Mouse (Mus musculus) adrenal gland, postnatal 10 days (tissue): Measurements from ENCODE around the gene Agap1. TPM values are rescaled to one million over a fixed set of nuclear protein-coding genes. Genes with fewer than 3 reads are reported as not detected.

Experiments used
- DNase-seq: peaks from one replicate; pipeline ENCODE4 v3.0.0; 2021; ENCODE audit warnings: mixed read lengths
- total RNA-seq, 2 experiments: library from RNA; stranded (reverse); gene quantifications; 2 replicates each; pipeline ENCODE4 v1.2.3; 2021

The Agap1 gene
- total RNA-seq, 2 experiments from 2014 or later: 48.5 to 58.7 TPM

DNA sequence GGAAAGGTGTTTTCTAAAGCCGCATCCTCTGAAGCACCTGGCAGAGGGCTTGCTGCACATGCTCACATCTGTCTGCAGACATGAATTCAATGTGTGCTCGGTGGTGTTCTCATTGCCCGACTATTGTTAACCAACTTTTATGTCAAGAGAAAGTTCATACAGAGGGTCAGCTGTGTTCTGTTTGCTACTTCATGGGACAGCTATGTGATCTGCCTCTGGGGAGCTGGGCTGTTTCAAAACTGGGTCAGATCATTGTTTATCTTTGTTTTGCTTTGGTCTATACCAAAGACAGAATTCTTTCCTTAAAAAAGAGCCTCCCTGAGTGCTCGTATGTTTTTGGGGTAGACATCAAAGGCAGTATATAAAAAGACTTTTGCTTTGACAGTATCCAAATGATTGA lies 89.5 kb downstream of the Agap1 start:
- DNase-seq: no peak

- no peak for DNase-seq
These were observed 90.5 kb downstream of the Agap1 start for GRCm38 (mm10) chr1:89545099-89545498.

- DNase-seq: peak; percentile 48
These were observed 93.2 kb downstream of the Agap1 start for GRCm38 (mm10) chr1:89547525-89548504.

- DNase-seq: no peak
These were observed 95.7 kb downstream of the Agap1 start for GRCm38 (mm10) chr1:89550061-89550869.

GRCm38 (mm10) chr1:89552470-89552869 lies 97.9 kb downstream of the Agap1 start:
- no peak for DNase-seq

DNA sequence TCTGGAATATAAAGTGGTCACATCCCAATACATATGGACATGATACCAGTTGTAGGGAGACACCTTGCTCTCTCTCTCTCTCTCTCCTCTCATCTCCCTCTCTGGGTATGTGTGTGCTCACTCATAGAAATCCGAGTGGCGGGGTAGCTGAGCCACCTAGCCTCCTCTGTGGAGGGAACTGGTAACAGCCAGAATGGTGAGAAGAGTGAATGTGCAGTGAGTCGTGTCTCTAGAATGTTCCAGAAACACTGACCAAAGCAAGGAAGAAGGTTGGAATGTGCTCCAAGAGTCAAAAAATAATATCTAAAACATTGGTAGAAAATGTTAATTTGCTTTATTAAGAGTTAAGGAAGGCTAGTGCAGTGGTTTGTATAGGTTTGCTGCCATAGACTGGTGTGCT lies 99.2 kb downstream of the Agap1 start:
- DNase-seq: no peak

GRCm38 (mm10) chr1:89554969-89555856 lies 100.6 kb downstream of the Agap1 start:
- DNase-seq: peak; percentile 52

GRCm38 (mm10) chr1:89556006-89556405 lies 101.4 kb downstream of the Agap1 start:
- DNase-seq: no peak

DNA sequence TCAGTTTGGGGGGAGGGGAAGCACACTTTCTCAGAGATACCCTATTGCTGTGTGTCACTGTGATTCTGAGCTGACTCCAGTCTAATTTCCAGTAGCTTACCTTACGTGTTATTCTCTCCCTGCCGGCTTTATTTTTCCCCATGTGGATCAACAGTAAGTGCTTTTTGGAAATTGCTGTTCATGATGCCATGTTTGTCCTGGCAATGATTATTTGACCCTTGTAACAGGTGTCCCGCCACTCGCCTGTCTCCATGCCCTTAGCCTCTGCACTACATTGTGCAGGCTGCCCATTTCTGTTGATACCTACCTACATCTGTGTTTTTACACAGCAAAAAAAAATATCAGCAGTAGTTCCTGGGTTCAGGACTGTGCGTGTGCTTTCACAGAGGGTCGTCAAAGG lies 102.8 kb downstream of the Agap1 start:
- DNase-seq: no peak

GRCm38 (mm10) chr1:89558080-89558479 lies 103.5 kb downstream of the Agap1 start:
- DNase-seq: peak; percentile 46

GRCm38 (mm10) chr1:89563399-89563798 lies 108.8 kb downstream of the Agap1 start:
- no peak for DNase-seq

DNA sequence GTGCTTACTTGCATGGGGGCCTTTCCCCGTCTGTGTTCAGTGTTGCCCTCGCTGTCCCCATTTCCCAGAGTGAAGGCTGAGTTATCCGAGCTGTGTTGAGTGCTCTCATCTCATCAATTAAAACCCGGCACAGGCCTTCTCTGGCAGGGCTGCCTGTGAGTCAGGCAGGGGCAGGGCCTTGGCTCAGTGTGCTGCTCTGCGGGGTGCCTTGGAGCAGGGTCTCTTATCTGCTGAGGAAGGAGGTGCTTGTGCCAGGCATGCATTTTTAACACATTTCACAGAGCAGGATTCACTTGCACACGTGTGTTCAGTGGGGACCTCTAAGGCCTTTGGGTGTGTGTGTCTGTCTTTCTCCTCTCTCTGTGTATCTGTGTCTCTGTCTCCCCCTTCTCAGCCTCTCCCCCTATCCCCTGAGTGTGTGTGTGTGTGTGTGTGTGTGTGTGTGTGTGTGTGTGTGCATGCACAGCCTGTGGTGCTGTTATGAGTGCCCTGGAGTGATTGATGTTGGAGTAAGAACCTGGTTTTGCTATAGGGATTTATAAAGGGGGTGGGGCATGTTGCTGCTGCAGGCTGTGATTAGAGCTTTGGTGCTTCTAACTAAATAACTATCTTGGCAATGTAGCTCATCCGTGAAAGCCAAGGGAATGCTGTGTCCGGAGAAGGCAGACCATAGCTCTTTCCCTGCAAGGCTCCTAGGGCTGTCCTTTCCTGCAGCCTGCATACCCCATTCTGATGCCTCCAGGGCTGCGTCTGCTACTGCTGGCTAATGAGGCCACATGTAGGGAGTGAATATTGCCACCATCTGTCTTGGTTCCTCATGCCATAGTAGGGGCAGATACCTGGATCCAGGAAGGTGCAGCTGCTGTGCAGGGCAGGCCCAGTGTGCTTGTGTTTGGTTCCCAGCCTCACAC lies 112.2 kb downstream of the Agap1 start:
- DNase-seq: peak; percentile 62

DNA sequence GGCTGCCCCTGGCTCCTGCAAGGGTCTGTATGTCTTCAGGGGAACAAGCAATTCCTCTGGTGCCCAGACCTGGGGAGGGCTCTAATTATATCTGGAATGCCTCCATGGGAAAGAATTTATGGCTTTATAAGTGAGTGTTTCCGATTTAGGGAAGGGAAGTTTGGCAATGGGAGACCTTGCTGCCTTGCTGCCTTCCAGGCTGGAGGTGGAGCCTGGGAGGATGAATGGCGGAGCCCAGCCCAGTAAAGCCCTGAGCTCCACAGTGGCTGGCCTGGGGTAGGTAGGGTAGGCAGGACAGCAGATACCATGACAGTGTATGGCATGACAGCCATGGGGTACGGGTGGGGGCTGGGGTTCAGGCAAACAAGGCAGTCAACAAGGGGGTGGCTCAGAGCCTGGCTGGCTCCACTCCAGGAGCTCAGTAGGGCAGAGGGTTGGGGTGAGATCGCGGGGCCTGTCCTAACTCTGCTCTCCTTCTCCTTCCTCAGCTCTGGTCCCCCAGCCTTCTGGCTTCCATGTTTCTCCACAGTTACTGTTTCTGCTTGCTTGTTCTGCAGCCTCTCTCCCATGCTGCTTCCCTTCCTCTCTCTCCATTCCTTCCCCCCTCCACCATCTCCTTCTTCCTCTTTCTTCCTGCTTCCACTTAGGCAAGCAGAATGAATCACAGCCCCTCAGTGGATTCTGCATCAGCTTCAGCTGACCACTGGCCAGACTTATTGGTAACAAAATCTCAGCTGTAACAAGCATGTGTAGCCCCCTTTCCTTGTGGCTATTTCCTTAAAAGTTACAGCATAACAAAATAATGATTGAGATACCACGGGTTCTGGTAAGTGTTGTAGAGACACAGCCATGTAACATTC lies 114.2 kb downstream of the Agap1 start:
- peak; percentile 42 for DNase-seq

- DNase-seq: peak; percentile 66
These were observed 116.1 kb downstream of the Agap1 start for GRCm38 (mm10) chr1:89570522-89571299.

DNA sequence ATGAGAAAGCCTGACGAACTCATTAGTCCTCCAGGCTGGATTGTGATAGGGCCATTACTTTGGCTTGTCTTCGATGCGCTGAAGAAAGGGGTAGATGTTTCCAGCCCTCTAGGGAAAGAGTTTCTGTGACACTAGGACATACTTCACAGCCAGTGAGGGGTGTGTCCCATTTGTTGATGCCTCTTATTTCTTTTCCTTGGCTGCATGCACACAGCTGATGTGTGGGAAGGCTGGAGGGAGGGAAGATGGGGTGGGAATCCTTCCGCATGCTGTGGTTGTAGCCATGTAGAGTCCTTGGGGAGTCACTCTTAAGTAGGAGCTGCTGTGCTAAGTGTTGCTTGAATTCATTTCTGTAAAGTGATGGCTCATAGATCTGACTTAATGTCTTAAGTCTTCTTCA lies 118.9 kb downstream of the Agap1 start:
- DNase-seq: no peak

DNA sequence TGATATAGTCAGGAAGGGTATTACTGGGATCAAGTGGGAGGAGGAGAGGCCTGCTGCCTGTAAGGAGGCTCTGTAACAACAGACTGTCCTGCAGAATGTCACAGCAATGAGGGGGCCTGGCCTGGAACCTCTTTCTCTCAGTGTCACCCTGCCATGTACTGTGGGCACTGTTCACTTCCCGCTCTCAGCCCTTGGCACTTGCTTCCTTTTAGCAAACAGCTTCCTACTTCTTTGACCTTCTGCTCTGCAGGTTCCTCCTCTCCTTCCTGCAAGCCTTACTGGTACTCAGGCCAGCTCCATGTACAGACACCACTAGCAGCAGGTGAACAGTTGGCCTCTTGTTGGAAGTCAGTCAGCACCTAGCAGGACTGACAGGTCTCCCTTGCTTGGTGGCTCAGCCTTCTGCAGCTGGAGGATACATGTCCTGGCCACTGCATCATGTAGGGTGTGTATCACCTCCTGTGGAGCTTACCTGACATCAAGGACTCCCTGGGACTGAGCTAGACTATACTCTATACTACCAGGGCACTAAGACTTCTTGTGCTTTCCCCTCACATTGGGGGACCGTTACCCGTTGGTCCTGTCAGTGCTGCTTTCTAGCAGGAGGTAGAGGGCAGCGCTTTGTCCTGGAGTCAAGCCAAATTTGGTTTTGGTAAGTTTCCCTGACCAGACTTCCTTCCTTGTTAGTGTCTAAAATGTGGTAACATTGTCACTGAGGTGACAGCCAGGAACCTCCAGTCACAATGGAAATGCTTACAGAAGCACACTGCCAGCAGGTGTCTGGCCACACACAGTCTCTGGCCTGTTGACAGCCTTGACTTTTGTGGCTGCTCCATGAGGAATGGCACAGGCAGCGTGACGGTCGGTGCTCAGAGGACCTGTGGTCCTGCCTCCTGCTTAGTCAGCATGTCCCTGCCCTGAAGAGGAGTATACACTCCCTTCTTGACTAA lies 120.6 kb downstream of the Agap1 start:
- DNase-seq: peak; percentile 45

- DNase-seq: no peak
These were observed 121.7 kb downstream of the Agap1 start for GRCm38 (mm10) chr1:89576174-89576890.
